Mouse (Mus musculus) liver, embryonic 14.5 days (tissue): ENCODE measurements around the gene Prrc2c.

Experiments
- CTCF ChIP-seq: IDR thresholded peaks from 2 replicates; pipeline ENCODE4 v1.5.1; 2016; ENCODE audit warnings: antibody characterized with exemption, low read depth, control low read depth
- EP300 ChIP-seq: IDR thresholded peaks from 2 replicates; pipeline ENCODE4 v1.6.1; 2016; ENCODE audit warnings: antibody characterized with exemption, low read depth

DNA sequence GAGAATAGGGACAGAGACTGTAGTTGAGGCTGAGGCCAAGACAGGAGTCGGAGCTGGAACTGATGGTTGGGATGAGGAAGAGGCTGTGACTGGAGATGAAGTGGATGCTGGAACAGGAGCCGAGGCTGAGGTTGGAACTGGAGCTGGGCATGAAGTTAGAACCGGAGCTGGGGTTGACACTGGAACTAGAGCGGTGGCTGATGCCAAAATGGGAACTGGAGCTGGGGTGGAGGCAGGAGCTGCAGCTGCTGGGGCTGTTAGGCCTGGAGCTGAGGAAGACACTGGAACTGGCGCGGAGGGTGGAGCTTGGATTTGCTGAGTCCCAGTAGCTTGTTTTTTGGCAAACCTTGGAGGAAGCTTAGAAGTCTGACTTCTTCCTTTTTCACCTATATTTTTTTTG, 42.5 kb downstream of the Prrc2c start:
- no peak for TF ChIP-seq EP300
- no peak for TF ChIP-seq CTCF
